Mouse (Mus musculus) gastrocnemius, adult 2 months (tissue): ENCODE results near the gene Gm27029. TPM values are rescaled to one million over a fixed set of nuclear protein-coding genes. Genes with fewer than 3 reads are reported as not detected.

ENCODE experiments used
- DNase-seq: peaks from one replicate; pipeline ENCODE4 v3.0.0; 2022
- H3K27ac ChIP-seq: fragments of 200-600 bp; 2 replicates; pipeline ENCODE4 v1.8.1; 2022; ENCODE audit warnings: mild to moderate bottlenecking
- H3K4me3 ChIP-seq: fragments of 200-600 bp; 2 replicates; pipeline ENCODE4 v1.8.1; 2022; ENCODE audit warnings: mild to moderate bottlenecking, moderate library complexity
- CTCF ChIP-seq: fragments of 200-600 bp; IDR thresholded peaks from 2 replicates; pipeline ENCODE4 v1.8.1; 2022; ENCODE audit warnings: antibody characterized with exemption, mild to moderate bottlenecking, moderate library complexity
- intact Hi-C: fragments of 180-260 bp; cut with DNase I; formaldehyde crosslinking; loops from one replicate; pipeline ENCODE4 v1.15.1; 2025
- microRNA-seq: library from miRNA; unstranded; fragments of <30 nt; microRNA quantifications from one replicate; pipeline ENCODE4 v1.2.0, GENCODE M21; 2021
- total RNA-seq, 2 experiments: library from RNA; stranded (reverse); gene quantifications; 2 replicates each; pipeline ENCODE4 v1.2.3; 2021

Gene Gm27029
- total RNA-seq, 2 experiments from 2014 or later, result 7.9 to 8.4 TPM

GRCm38 (mm10) chr11:101374421-101374938, 50.1 kb downstream of the Gm27029 start:
- DNase-seq, result no peak
- TF ChIP-seq CTCF, result no peak
- H3K4me3 ChIP-seq, result no peak overlapping the region
- intact Hi-C loops, result no loop called here
- H3K27ac ChIP-seq, result no peak overlapping the region

- DNase-seq, result no peak
- H3K27ac ChIP-seq, result no peak overlapping the region
- H3K4me3 ChIP-seq, result no peak overlapping the region
- TF ChIP-seq CTCF, result no peak
- intact Hi-C loops, result no loop called here
Observed at GRCm38 (mm10) chr11:101370141-101370540, 54.5 kb downstream of the Gm27029 start.

- TF ChIP-seq CTCF, result no peak
- no peak within 1 kb of the TSS for H3K27ac ChIP-seq
- H3K4me3 ChIP-seq, result no peak within 1 kb of the TSS
- intact Hi-C loops, result no loop called here
- DNase-seq, result no peak
Observed at GRCm38 (mm10) chr11:101367326-101367935, 57.2 kb downstream of the Gm27029 start, which contains the start of gene G6pc. Gene G6pc, plus strand, starts transcription at chr11:101367561.

GRCm38 (mm10) chr11:101364531-101364931, 60.1 kb downstream of the Gm27029 start:
- no peak for DNase-seq
- no peak overlapping the region for H3K4me3 ChIP-seq
- no peak for TF ChIP-seq CTCF
- no peak overlapping the region for H3K27ac ChIP-seq
- intact Hi-C loops, result no loop called here

GRCm38 (mm10) chr11:101360651-101361113, 63.9 kb downstream of the Gm27029 start:
- H3K27ac ChIP-seq, result peak overlapping the region; percentile 59
- H3K4me3 ChIP-seq, result no peak overlapping the region
- intact Hi-C loops, result no loop called here
- DNase-seq, result no peak
- TF ChIP-seq CTCF, result no peak

GRCm38 (mm10) chr11:101359776-101360175, 64.8 kb downstream of the Gm27029 start:
- DNase-seq, result no peak
- H3K27ac ChIP-seq, result peak overlapping the region; percentile 59
- no peak for TF ChIP-seq CTCF
- intact Hi-C loops, result loop anchor here (5.0 kb wide), 1 partner anchor 38 kb away; no protein-coding TSS in a partner anchor
- no peak overlapping the region for H3K4me3 ChIP-seq

- no peak for DNase-seq
- no peak overlapping the region for H3K4me3 ChIP-seq
- intact Hi-C loops, result loop anchor here (5.0 kb wide), 1 partner anchor 40 kb away; no protein-coding TSS in a partner anchor
- TF ChIP-seq CTCF, result no peak
- H3K27ac ChIP-seq, result no peak overlapping the region
Observed at GRCm38 (mm10) chr11:101357505-101358182, 67.0 kb downstream of the Gm27029 start.

Small RNAs within 50 kb of the gene (microRNA-seq; reads per million reads assigned to microRNA genes)
- 4.3 reads per million for gene Mir6929

Other genes with a start within 250 kb of the Gm27029 start
- not detected for gene Ccr10, start 249.4 kb downstream of the Gm27029 start, total RNA-seq
- gene Ezh1, start 198.3 kb downstream of the Gm27029 start, total RNA-seq, result 10 to 100 TPM; 25.9 to 26.3 TPM
- gene Ramp2, start 178.8 kb downstream of the Gm27029 start, total RNA-seq, result 10 to 100 TPM; 34.8 to 37.0 TPM
- 10 to 100 TPM; 40.2 to 53.4 TPM for gene Vps25, start 171.1 kb downstream of the Gm27029 start, total RNA-seq
- under 1 TPM; 0.08 to 0.22 TPM for gene Wnk4, start 164.2 kb downstream of the Gm27029 start, total RNA-seq
- gene Cntd1, start 145.8 kb downstream of the Gm27029 start, total RNA-seq, result under 1 TPM; 0.20 to 0.36 TPM
- 10 to 100 TPM; 63.0 to 87.7 TPM for gene Coa3, start 145.7 kb downstream of the Gm27029 start, total RNA-seq
- 10 to 100 TPM; 79.6 to 85.8 TPM for gene Becn1, start 122.5 kb downstream of the Gm27029 start, total RNA-seq
- 10 to 100 TPM; 70.0 to 71.6 TPM for gene Psme3, start 108.6 kb downstream of the Gm27029 start, total RNA-seq
- gene Aoc2, start 99.7 kb downstream of the Gm27029 start, total RNA-seq, result 1 to 10 TPM in 1 of 2 experiments, under 1 TPM in 1; 0.64 to 1.4 TPM
- gene Aoc3, start 94.2 kb downstream of the Gm27029 start, total RNA-seq, result 1 to 10 TPM; 4.0 to 6.1 TPM
- not detected for gene G6pc, start 57.2 kb downstream of the Gm27029 start, total RNA-seq
- 10 to 100 TPM; 17.1 to 24.9 TPM for gene Aarsd1, start 7.2 kb downstream of the Gm27029 start, total RNA-seq
- 1 to 10 TPM; 7.3 to 8.8 TPM for gene Rundc1, start 289 bp upstream of the Gm27029 start, total RNA-seq
- 10 to 100 TPM; 82.0 to 90.7 TPM for gene Ptges3l, start 537 bp upstream of the Gm27029 start, total RNA-seq
- gene Rpl27, start 17.5 kb upstream of the Gm27029 start, total RNA-seq, result 10 to 100 TPM; 31.9 to 49.4 TPM
- 10 to 100 TPM in 1 of 2 experiments, 1 to 10 TPM in 1; 8.6 to 14.3 TPM for gene Ifi35, start 23.6 kb upstream of the Gm27029 start, total RNA-seq
- 1 to 10 TPM; 3.3 to 3.5 TPM for gene Rnd2, start 40.2 kb upstream of the Gm27029 start, total RNA-seq
- gene Vat1, start 41.4 kb upstream of the Gm27029 start, total RNA-seq, result 10 to 100 TPM; 10.0 to 14.5 TPM
- gene Brca1, start 127.2 kb upstream of the Gm27029 start, total RNA-seq, result under 1 TPM; 0.03 to 0.31 TPM
- 10 to 100 TPM; 65.3 to 65.6 TPM for gene Nbr1, start 127.4 kb upstream of the Gm27029 start, total RNA-seq
- gene Tmem106a, start 157.4 kb upstream of the Gm27029 start, total RNA-seq, result 1 to 10 TPM; 1.0 to 2.6 TPM
- gene Gm11634, start 174.5 kb upstream of the Gm27029 start, total RNA-seq, result not detected
- 10 to 100 TPM; 24.2 to 27.4 TPM for gene Rdm1, start 202.4 kb upstream of the Gm27029 start, total RNA-seq
- 10 to 100 TPM in 1 of 2 experiments, 1 to 10 TPM in 1; 6.7 to 13.1 TPM for gene Arl4d, start 240.7 kb upstream of the Gm27029 start, total RNA-seq